Mouse (Mus musculus) liver, adult 2 months (tissue): ENCODE measurements around the gene Syt8. TPM values are rescaled to one million over a fixed set of nuclear protein-coding genes. Genes with fewer than 3 reads are reported as not detected.

Experiments
- DNase-seq: peaks from one replicate; pipeline ENCODE4 v3.0.0-alpha.2; 2011; ENCODE audit warnings: low read depth, low spot score; ENCODE audit errors: extremely low read depth
- H3K27ac ChIP-seq: fragments of 200-500 bp; replicated peaks from 2 replicates; pipeline ENCODE4 v1.5.1; 2012; ENCODE audit warnings: low read depth, mild to moderate bottlenecking, control low read depth, inconsistent platforms, low read length; ENCODE audit not compliant: insufficient read depth
- H3K27me3 ChIP-seq: fragments of 200-500 bp; 2 replicates; pipeline ENCODE4 v1.6.1; 2012; ENCODE audit warnings: mild to moderate bottlenecking, moderate library complexity, low read length, inconsistent platforms; ENCODE audit not compliant: control insufficient read depth, insufficient read depth
- H3K36me3 ChIP-seq: fragments of 200-500 bp; 2 replicates; pipeline ENCODE4 v1.6.1; 2012; ENCODE audit warnings: low read length, inconsistent platforms; ENCODE audit not compliant: control insufficient read depth, insufficient read depth
- H3K4me1 ChIP-seq: fragments of 200-500 bp; 2 replicates; pipeline ENCODE4 v1.6.1; 2011; ENCODE audit warnings: low read length; ENCODE audit not compliant: control insufficient read depth, insufficient read depth
- H3K4me3 ChIP-seq: fragments of 200-500 bp; 2 replicates; pipeline ENCODE4 v1.5.1; 2011; ENCODE audit warnings: low read depth, mild to moderate bottlenecking, control low read depth, low read length, moderate library complexity; ENCODE audit not compliant: insufficient read depth
- H3K79me2 ChIP-seq: fragments of 200-500 bp; 2 replicates; pipeline ENCODE4 v1.6.1; 2012; ENCODE audit warnings: inconsistent platforms, mild to moderate bottlenecking, low read length, moderate library complexity; ENCODE audit not compliant: control insufficient read depth, insufficient read depth
- H3K9ac ChIP-seq: fragments of 200-500 bp; 2 replicates; pipeline ENCODE4 v1.6.1; 2012; ENCODE audit warnings: low read depth, mild to moderate bottlenecking, control low read depth, inconsistent platforms, low read length
- CTCF ChIP-seq: fragments of 200-500 bp; IDR thresholded peaks from 2 replicates; pipeline ENCODE4 v1.5.1; 2011; ENCODE audit warnings: low read depth, low read length, control low read depth
- POLR2A ChIP-seq: fragments of 200-500 bp; IDR thresholded peaks from 2 replicates; pipeline ENCODE4 v1.6.1; 2011; ENCODE audit warnings: low read length, control low read depth; ENCODE audit not compliant: insufficient read depth; ENCODE audit errors: extremely low read depth
- WGBS: fragments of 180-500 bp; shearing (Covaris S2); methylation state at CpG from one replicate; pipeline ENCODE4 v1.1.7; 2018; 5-methylcytosine and 5-hydroxymethylcytosine counted together
- polyA plus RNA-seq: library from polyadenylated mRNA; depleted of rRNA; stranded (reverse); fragments of >200 nt; gene quantifications from 2 replicates; pipeline ENCODE4 v1.2.3, GENCODE M21; 2012
- total RNA-seq: library from RNA; depleted of rRNA; stranded (reverse); fragments of >200 nt; gene quantifications from 2 replicates; pipeline ENCODE4 v1.2.3, GENCODE M21; 2014

Syt8 gene
- total and polyA plus RNA-seq, 2 experiments, result not detected

- H3K79me2 ChIP-seq, result no peaks in the 10 kb centered on the region
- no peaks in the 10 kb centered on the region for H3K4me1 ChIP-seq
- H3K9ac ChIP-seq, result no peak overlapping the region
- WGBS, result 82% methylated on average over 2 of the region's 2 CpGs
- no peaks in the 10 kb centered on the region for H3K27me3 ChIP-seq
- no peak overlapping the region for H3K27ac ChIP-seq
- no peak for TF ChIP-seq POLR2A
- TF ChIP-seq CTCF, result no peak
- no peak for DNase-seq
- H3K4me3 ChIP-seq, result no peak overlapping the region
- H3K36me3 ChIP-seq, result no peaks in the 10 kb centered on the region
Measured at GRCm38 (mm10) chr7:142459299-142459691, 24.6 kb downstream of the Syt8 start.

- 83% methylated on average over 7 of the region's 7 CpGs for WGBS
- Histone ChIP-seq H3K27me3 (no peaks in the 10 kb centered on the region), H3K27ac (no peak within 1 kb of the TSS), H3K36me3 (no peaks in the 10 kb centered on the region), H3K79me2 (no peaks in the 10 kb centered on the region), H3K4me1 (no peaks in the 10 kb centered on the region), H3K4me3 (peak within 1 kb of the TSS; percentile 31; the same call in 1 of the 2 replicates), H3K9ac (no peak within 1 kb of the TSS)
- TF ChIP-seq POLR2A, result no peak
- no peak for TF ChIP-seq CTCF
- no peak for DNase-seq
Measured at GRCm38 (mm10) chr7:142460636-142461077, 26.0 kb downstream of the Syt8 start, which contains the start of gene Lsp1. Gene Lsp1, plus strand, starts transcription at chr7:142460809.

- H3K4me3 ChIP-seq, result no peak overlapping the region
- no peaks in the 10 kb centered on the region for H3K27me3 ChIP-seq
- no peak overlapping the region for H3K9ac ChIP-seq
- H3K4me1 ChIP-seq, result no peaks in the 10 kb centered on the region
- WGBS, result 84% methylated on average over 2 of the region's 2 CpGs
- no peaks in the 10 kb centered on the region for H3K79me2 ChIP-seq
- DNase-seq, result no peak
- no peaks in the 10 kb centered on the region for H3K36me3 ChIP-seq
- no peak overlapping the region for H3K27ac ChIP-seq
- TF ChIP-seq POLR2A (no peak), CTCF (no peak)
Measured at GRCm38 (mm10) chr7:142461446-142461845, 26.8 kb downstream of the Syt8 start.

- Histone ChIP-seq H3K4me1 (no peaks in the 10 kb centered on the region), H3K36me3 (no peaks in the 10 kb centered on the region), H3K27ac (no peak overlapping the region), H3K9ac (no peak overlapping the region), H3K4me3 (peak overlapping the region; percentile 30; the same call in 1 of the 2 replicates), H3K79me2 (no peaks in the 10 kb centered on the region), H3K27me3 (no peaks in the 10 kb centered on the region)
- WGBS, result 91% methylated on average over 6 of the region's 6 CpGs
- no peak for TF ChIP-seq CTCF
- TF ChIP-seq POLR2A, result no peak
- DNase-seq, result no peak
Measured at GRCm38 (mm10) chr7:142462190-142462589, 27.5 kb downstream of the Syt8 start.

- H3K27ac ChIP-seq, result no peak overlapping the region
- DNase-seq, result no peak
- no peak overlapping the region for H3K4me3 ChIP-seq
- H3K4me1 ChIP-seq, result no peaks in the 10 kb centered on the region
- 75% methylated on average over 4 of the region's 4 CpGs for WGBS
- H3K79me2 ChIP-seq, result no peaks in the 10 kb centered on the region
- H3K36me3 ChIP-seq, result no peaks in the 10 kb centered on the region
- no peaks in the 10 kb centered on the region for H3K27me3 ChIP-seq
- TF ChIP-seq CTCF, result no peak
- no peak overlapping the region for H3K9ac ChIP-seq
Measured at GRCm38 (mm10) chr7:142462594-142463078, 28.0 kb downstream of the Syt8 start.

- no peak for DNase-seq
- no peak overlapping the region for H3K4me3 ChIP-seq
- no peak for TF ChIP-seq POLR2A
- TF ChIP-seq CTCF, result no peak
- no peak overlapping the region for H3K27ac ChIP-seq
- no peaks in the 10 kb centered on the region for H3K79me2 ChIP-seq
- no peaks in the 10 kb centered on the region for H3K36me3 ChIP-seq
- no peak overlapping the region for H3K9ac ChIP-seq
- H3K27me3 ChIP-seq, result no peaks in the 10 kb centered on the region
- WGBS, result 76% methylated on average over 7 of the region's 7 CpGs
- H3K4me1 ChIP-seq, result no peaks in the 10 kb centered on the region
Measured at GRCm38 (mm10) chr7:142470171-142470691, 35.6 kb downstream of the Syt8 start.
